Mouse (Mus musculus) liver, postnatal 0 days (tissue): ENCODE data around the gene Traf5. TPM values are rescaled to one million over a fixed set of nuclear protein-coding genes. Genes with fewer than 3 reads are reported as not detected.

Source experiments
- ATAC-seq: fragments of 200-750 bp; cut with Nextera tagmentation; 2 replicates; pipeline ENCODE4 v1.8.0; 2017; ENCODE audit warnings: mild to moderate bottlenecking, moderate library complexity
- DNase-seq: peaks from one replicate; pipeline ENCODE4 v3.0.0-alpha.2; 2016
- H3K27ac ChIP-seq: fragments of 300-500 bp; sonication (generic); 2 replicates; pipeline ENCODE4 v1.5.1; 2014; ENCODE audit warnings: antibody characterized with exemption, moderate library complexity, mild to moderate bottlenecking, low read depth
- H3K27me3 ChIP-seq: fragments of 300-500 bp; sonication (generic); 2 replicates; pipeline ENCODE4 v1.6.1; 2014; ENCODE audit warnings: low read length, control low read depth, mixed read lengths; ENCODE audit not compliant: insufficient read depth
- H3K36me3 ChIP-seq: fragments of 300-500 bp; sonication (generic); replicated peaks from 2 replicates; pipeline ENCODE4 v1.6.1; 2014; ENCODE audit warnings: mild to moderate bottlenecking, control low read depth, low read length, moderate library complexity, mixed read lengths; ENCODE audit not compliant: insufficient read depth
- H3K4me1 ChIP-seq: fragments of 300-500 bp; sonication (generic); 2 replicates; pipeline ENCODE4 v1.6.1; 2014; ENCODE audit warnings: antibody characterized with exemption, mild to moderate bottlenecking, control low read depth; ENCODE audit not compliant: insufficient read depth
- H3K4me2 ChIP-seq: fragments of 300-500 bp; sonication (generic); 2 replicates; pipeline ENCODE4 v1.6.1; 2014; ENCODE audit warnings: low read depth, mild to moderate bottlenecking, low read length, moderate library complexity, mixed read lengths
- H3K4me3 ChIP-seq: fragments of 300-500 bp; sonication (generic); 2 replicates; pipeline ENCODE4 v1.5.1; 2014; ENCODE audit warnings: low read depth, low read length
- H3K9ac ChIP-seq: fragments of 300-500 bp; sonication (generic); replicated peaks from 2 replicates; pipeline ENCODE4 v1.6.1; 2014; ENCODE audit warnings: mild to moderate bottlenecking, moderate library complexity
- H3K9me3 ChIP-seq: fragments of 300-500 bp; sonication (generic); 2 replicates; pipeline ENCODE4 v1.6.1; 2016; ENCODE audit warnings: mild to moderate bottlenecking, control low read depth, low read length, mixed read lengths
- CTCF ChIP-seq: sonication (generic); IDR thresholded peaks from 2 replicates; pipeline ENCODE4 v1.5.1; 2016; ENCODE audit warnings: antibody characterized with exemption, low read depth
- EP300 ChIP-seq: IDR thresholded peaks from 2 replicates; pipeline ENCODE4 v1.6.1; 2016; ENCODE audit warnings: antibody characterized with exemption, low read depth, mild to moderate bottlenecking
- WGBS: fragments of 180-500 bp; shearing (Covaris S2); extraction: QIAGEN DNeasy Blood & Tissue Kit; methylation state at CpG from one replicate; pipeline ENCODE4 v1.1.7; 2014; ENCODE audit not compliant: insufficient replicate concordance; 5-methylcytosine and 5-hydroxymethylcytosine counted together
- polyA plus RNA-seq: library from polyadenylated mRNA; unstranded; fragments of >200 nt; fragmentation: Nextera tagmentation; extraction: Ambion mirVana; gene quantifications from 2 replicates; pipeline ENCODE4 v1.2.1, GENCODE M21; 2015

Gene Traf5
- polyA plus RNA-seq, 1 experiment from 2014 or later = 4.2 TPM

DNA sequence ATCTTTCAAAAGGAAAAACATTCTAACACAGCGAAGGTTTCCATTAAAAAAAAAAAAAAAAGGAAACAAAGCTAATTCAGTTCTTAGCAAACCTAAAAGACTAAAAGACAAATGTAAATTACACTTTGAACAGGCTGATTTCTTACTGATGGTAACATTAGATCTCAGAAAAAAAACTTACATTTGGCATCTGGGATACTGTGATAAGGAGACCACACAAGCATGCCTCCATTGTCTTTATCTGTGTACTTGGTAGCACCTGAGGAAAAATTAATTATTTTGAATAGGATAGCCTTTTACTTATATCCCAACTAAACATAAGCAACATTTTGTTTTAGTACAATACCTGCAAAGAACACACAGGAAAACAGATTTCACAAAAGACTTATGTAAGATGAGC lies 37.8 kb upstream of the Traf5 start:
- Histone ChIP-seq H3K36me3 (peaks cover 8% of the 10 kb centered on the region), H3K27me3 (no peaks in the 10 kb centered on the region), H3K4me3 (no peak overlapping the region), H3K4me1 (peaks cover 2% of the 10 kb centered on the region; the same call in 1 of the 2 replicates), H3K4me2 (no peak overlapping the region), H3K9ac (no peak overlapping the region), H3K9me3 (no peaks in the 10 kb centered on the region), H3K27ac (no peak overlapping the region)
- 62% methylated on average over 1 of the region's 1 CpGs for WGBS
- DNase-seq (no peak), ATAC-seq (no peak)
- TF ChIP-seq CTCF (no peak), EP300 (peak; percentile 55; the same call in 1 of the 2 replicates)

DNA sequence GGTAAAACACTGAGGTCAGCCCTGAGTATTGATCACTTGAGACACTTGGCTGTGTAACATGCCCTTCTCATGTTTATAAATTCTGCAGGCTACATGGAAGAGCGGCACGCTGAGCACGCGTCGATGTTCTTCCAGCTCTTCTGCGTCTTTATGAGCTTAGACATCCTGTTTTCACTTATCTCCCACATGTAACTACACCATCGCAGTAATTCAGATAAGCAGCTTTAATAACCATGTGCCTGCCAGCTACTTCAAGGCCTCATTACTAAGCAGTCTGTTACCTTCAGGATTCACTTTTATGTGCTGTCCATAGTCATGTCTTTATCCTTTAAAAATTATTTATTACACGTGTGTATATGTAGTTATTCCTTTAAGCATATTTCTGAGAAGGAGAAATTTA lies 36.0 kb upstream of the Traf5 start:
- ATAC-seq (peak; percentile 27; the same call in 1 of the 2 replicates), DNase-seq (no peak)
- H3K27me3 ChIP-seq = no peaks in the 10 kb centered on the region
- no peak overlapping the region for H3K9ac ChIP-seq
- WGBS = 68% methylated on average over 8 of the region's 8 CpGs
- H3K27ac ChIP-seq = no peak overlapping the region
- no peaks in the 10 kb centered on the region for H3K9me3 ChIP-seq
- H3K4me2 ChIP-seq = no peak overlapping the region
- peaks cover 2% of the 10 kb centered on the region; the same call in 1 of the 2 replicates for H3K4me1 ChIP-seq
- TF ChIP-seq EP300 (0 out of 2 replicates have a peak, but pooled peaks have one; percentile 14), CTCF (no peak)
- H3K36me3 ChIP-seq = peaks cover 16% of the 10 kb centered on the region
- no peak overlapping the region for H3K4me3 ChIP-seq

GRCm38 (mm10) chr1:192125761-192126160 lies 33.4 kb upstream of the Traf5 start:
- Histone ChIP-seq H3K9ac (no peak overlapping the region), H3K9me3 (no peaks in the 10 kb centered on the region), H3K27ac (peak overlapping the region; percentile 62), H3K27me3 (no peaks in the 10 kb centered on the region), H3K4me3 (no peak overlapping the region), H3K4me1 (peaks cover 2% of the 10 kb centered on the region; the same call in 1 of the 2 replicates), H3K36me3 (peaks cover 38% of the 10 kb centered on the region), H3K4me2 (no peak overlapping the region)
- DNase-seq = no peak
- TF ChIP-seq CTCF (no peak), EP300 (no peak)
- 63% methylated on average over 6 of the region's 6 CpGs for WGBS
- ATAC-seq = peak; percentile 51; the same call in 1 of the 2 replicates

- peak; percentile 55 for ATAC-seq
- TF ChIP-seq EP300 (no peak), CTCF (no peak)
- no peak overlapping the region for H3K9ac ChIP-seq
- no peak overlapping the region for H3K4me3 ChIP-seq
- H3K27ac ChIP-seq = no peak overlapping the region
- no peak overlapping the region for H3K4me2 ChIP-seq
- H3K36me3 ChIP-seq = peaks cover 40% of the 10 kb centered on the region
- WGBS = 81% methylated on average over 6 of the region's 6 CpGs
- H3K4me1 ChIP-seq = 0 out of 2 replicates have a peak, but pooled peaks cover 6% of the 10 kb centered on the region
- H3K9me3 ChIP-seq = no peaks in the 10 kb centered on the region
- no peak for DNase-seq
- no peaks in the 10 kb centered on the region for H3K27me3 ChIP-seq
These were observed 23.9 kb upstream of the Traf5 start for GRCm38 (mm10) chr1:192116262-192116661.

DNA sequence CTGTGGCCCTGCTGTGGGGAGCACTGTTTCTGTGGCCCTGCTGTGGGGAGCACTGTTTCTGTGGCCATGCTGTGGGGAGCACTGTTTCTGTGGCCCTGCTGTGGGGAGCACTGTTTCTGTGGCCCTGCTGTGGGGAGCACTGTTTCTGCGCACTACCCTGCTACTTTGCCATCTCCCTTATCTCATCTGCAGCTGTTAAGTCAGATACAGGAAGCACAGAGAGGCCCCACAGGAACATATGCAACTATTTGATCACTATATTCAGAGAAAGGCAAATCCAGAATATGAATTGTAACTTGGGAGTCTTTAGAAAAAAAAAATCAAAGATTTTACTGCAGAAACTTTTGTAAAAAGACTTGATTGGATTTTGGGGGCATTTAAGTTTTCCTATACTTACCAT lies 23.0 kb upstream of the Traf5 start:
- Histone ChIP-seq H3K4me1 (0 out of 2 replicates have a peak, but pooled peaks cover 6% of the 10 kb centered on the region), H3K36me3 (peaks cover 35% of the 10 kb centered on the region), H3K27me3 (no peaks in the 10 kb centered on the region), H3K4me3 (no peak overlapping the region), H3K4me2 (no peak overlapping the region), H3K9ac (no peak overlapping the region), H3K27ac (no peak overlapping the region), H3K9me3 (no peaks in the 10 kb centered on the region)
- ATAC-seq (no peak), DNase-seq (no peak)
- WGBS = 58% methylated on average over 1 of the region's 1 CpGs
- no peak for TF ChIP-seq CTCF
- TF ChIP-seq EP300 = no peak

DNA sequence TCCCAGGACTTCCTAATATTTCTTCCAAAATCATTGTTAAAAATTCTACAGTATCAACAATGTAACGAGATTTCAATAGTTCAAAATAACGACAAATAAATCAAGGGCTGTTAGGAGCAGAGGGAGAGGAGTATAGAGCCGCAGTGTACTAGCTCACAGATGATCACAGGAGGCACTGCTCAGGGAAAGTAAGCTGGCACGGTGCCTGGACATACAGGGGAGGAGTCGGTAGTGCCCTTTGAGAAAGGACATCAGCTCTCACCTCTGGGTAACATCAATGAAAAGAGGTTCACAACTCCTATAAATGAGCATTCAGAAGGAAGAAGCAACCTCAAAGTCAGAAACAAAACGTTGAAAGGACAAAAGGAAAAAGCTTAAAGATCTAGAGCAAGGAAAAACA lies 16.8 kb upstream of the Traf5 start:
- H3K4me1 ChIP-seq = peaks cover 10% of the 10 kb centered on the region
- H3K36me3 ChIP-seq = peaks cover 23% of the 10 kb centered on the region
- DNase-seq (peak; percentile 80), ATAC-seq (peak; percentile 80)
- WGBS = 57% methylated on average over 6 of the region's 6 CpGs
- no peak overlapping the region for H3K4me3 ChIP-seq
- H3K9me3 ChIP-seq = no peaks in the 10 kb centered on the region
- peak overlapping the region; percentile 39; the same call in 1 of the 2 replicates for H3K27ac ChIP-seq
- no peaks in the 10 kb centered on the region for H3K27me3 ChIP-seq
- no peak for TF ChIP-seq EP300
- TF ChIP-seq CTCF = 0 out of 2 replicates have a peak, but pooled peaks have one; percentile 7
- no peak overlapping the region for H3K9ac ChIP-seq
- no peak overlapping the region for H3K4me2 ChIP-seq
